Mouse (Mus musculus) heart, adult 9 months (tissue): ENCODE measurements around the gene Fmo5.

Experiments
- DNase-seq, 2 experiments: peaks; one replicate each; pipeline ENCODE4 v3.0.0; 2022; ENCODE audit warnings: low spot score in 2 of 2

The Fmo5 gene

DNA sequence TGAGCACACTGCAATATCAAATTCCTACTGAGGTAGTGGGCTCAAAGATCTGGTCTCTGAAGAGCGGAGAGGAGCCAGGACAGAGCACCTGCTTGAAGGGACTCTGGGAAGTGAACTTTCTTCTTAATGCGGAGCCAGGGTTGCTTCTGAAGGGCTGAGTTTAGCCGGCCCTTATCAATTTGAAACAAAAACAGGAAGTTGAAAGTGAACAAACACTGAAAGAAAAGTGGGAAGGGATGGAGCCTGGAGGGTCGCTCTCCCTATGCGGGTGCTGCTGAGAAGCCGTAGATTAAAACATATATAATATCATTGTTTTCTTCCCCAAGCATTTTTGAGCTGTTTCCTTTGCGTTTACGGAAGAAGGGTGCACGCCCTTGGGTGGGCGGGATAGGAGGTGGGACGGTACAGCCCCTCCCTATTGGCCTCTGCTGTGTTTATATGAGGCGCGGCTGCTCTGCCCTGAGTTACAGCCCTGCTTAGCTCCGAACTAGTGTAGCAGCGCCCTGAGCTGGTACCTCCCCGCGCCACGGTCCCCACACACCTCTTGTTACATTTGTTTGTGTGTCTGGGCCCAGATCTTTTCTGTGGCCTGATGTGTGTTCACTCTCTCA, at the start of gene Fmo5:
Gene Fmo5 (plus strand): TSS at position 414 of the 611 bp plus-strand sequence.
- DNase-seq = peak; percentile 81 to 85

DNA sequence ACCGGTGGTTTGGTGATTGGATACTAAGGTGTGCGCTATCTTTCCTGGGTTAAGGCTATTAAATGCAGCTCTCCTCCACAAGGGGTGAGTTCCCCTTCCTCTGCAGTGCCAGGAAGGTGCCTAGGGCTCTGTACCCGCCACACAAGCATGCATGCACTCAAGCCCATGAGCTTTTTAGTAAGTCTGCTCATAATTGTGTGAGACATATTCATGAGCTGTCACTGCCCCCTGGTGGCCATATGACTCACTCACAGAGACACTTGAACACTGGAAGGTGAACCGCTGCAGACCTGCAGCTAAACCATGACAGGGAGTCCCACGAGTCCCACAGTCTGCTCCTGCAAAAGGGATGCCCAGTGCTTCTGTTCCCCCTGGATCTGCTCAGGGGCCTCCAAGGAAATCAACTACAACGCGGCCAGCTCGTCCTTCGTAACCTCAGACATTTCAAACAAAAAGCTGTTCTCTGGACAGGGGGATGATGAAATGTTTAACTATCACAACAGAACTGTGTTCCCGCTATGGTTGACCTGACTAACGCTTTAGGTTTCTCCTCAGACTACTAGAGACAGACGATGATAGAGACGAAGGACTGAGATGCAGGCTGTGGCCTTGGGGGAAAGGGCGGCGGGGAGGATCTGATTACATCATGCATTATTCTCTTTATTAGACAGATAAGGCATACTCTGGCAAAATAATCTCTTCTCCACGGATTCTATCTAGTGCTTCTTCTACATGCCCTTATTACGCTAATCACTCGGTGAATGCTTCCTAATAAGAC, 43.0 kb upstream of the Fmo5 start:
- DNase-seq = peak; percentile 15 to 42

DNA sequence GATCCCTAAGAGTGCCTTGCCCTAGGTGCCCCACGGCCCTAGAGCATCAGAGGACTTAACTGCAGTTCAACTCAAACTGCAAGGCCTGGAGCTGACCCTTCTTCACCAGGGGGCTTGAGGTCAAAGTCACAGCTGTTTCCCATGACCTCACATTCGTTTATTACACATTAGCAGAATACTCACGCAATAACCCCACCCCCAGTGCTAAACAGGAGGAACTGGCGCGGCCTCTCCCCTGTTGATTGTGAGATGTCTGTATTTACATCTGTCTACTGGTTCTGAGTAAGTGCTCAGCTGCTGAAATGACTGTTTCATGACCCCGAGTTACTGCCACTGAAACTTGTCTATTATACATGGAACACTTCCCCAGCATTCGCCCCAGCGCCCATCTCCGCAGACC, 40.9 kb upstream of the Fmo5 start:
- no peak for DNase-seq

DNA sequence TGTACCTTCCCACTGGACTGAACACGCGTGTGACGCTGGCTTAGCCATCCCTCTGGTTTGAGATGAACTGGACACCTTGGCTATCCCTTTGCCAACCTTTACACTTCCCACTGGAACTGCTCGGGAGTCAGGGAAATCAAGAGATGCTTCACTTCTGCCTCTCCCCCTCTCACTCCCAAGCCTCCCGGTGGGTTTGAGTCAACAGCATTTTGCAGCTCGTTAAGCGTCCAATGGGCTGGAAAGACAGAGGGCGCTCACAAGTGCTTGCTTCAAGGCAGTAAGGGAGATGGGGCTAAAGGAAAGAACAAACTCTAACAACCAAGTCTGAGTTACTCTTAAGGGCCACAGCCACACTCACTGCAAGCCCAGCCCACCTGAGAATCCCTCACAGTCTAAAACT, 37.9 kb upstream of the Fmo5 start:
- no peak for DNase-seq

DNA sequence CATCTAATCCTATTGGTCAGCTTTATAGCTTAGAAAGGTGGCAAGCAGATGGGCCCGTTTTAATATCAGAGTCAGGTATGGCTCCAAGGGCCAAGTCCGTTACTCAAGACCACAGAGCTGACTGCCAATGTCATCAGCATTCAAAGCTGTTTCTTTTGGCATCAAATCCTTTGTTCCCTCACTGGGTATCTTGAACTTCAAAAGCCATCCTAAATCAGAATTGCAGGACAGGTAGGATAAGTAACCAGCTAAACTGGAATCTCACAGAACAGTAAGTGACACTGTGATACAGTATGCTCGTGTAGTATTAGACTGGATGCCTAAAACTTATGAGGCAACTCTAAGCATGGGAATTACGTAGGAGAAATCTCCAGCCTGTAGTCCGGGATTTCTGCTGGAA, 35.5 kb upstream of the Fmo5 start:
- DNase-seq = no peak

DNA sequence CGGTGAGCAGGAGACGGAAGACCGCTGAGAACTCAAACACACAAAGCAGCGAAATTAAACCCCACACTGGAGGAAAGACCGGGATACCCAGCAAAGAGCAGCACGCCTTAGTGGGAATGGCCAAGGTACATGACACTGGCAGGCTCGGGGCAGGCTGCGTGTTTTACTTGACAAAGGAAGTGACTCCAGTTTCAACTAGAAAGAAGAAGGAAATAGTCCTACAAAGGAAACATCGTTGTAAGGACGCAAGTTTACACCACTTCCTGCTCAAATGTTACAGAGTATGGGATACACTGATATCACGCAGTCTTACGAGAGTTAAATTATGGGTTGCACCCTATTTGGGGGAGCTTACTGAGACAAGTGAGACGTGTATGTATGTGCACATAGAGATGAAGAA, 34.5 kb upstream of the Fmo5 start:
- DNase-seq = no peak

DNA sequence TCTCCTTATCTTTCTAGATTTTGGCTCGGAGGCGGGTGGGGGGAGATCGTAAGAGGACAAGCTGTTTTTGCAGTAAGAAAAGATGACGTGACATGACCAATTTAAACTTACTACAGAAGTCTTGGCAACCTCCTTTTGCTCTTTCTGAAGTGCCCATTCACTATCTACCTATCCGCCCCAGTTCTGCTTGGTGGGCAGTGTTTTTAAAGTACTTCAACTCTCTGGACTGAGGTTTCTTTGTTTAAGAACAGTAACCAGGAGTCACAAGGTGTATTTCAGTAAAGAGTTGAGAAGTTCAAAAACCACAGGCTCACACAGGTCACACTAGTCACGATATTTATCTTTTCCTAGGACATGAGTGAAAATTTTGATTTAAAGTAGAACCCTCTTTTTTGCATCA, 33.5 kb upstream of the Fmo5 start:
- DNase-seq = no peak

DNA sequence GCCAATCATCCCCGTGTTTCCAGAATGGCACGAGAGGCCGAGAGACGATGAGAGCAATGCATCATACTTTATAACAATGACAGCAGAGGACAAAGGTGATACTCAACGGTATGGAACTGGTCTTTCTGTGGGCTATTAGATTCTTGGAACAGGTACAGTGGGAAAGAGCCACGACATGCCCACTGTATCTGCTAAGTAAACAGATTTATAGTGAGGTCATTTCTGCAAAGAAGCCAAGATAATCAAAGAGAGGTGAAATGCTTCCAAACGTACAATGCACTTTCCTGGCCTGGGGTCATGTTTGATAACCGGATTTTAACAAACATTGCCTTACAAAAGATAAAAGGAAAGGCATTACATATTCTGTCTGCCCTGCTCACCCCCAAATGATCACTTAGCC, 31.8 kb upstream of the Fmo5 start:
- no peak for DNase-seq

DNA sequence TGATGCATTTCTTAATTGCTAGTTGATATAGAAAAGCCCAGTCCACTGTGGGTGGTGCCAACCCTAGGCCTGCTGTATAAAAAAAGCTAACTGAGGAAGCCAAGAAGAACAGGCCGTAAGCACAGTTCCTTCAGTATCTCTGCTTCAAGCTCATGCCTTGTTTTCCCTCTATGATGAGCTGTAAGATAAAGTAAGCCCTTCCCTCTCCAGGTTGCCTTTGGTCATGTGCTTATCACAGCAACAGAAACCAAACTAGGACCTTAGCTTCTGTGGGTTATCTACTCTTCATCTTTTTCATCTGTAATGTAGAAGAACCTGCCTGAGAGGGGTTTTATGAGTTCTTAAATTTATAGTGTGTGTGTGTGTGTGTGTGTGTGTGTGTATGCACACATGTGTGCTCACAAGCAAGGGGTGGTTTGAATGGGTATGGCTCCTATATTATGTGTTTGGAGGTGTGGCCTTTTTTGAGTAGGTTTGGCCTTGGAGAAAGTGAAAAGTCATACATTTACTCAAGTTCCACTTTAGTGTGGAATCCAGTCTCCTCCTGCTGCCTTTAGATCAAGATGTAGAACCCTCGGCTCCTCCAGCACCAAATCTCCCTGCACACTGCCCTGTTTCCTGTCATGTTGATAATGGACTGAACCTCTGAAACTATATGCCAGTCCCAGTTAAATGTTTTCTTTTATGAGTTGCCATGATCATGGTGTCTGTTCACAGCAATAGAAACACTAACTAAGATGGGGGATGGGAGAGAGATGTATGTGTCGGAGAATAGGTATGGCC, 28.4 kb upstream of the Fmo5 start:
- DNase-seq = no peak

DNA sequence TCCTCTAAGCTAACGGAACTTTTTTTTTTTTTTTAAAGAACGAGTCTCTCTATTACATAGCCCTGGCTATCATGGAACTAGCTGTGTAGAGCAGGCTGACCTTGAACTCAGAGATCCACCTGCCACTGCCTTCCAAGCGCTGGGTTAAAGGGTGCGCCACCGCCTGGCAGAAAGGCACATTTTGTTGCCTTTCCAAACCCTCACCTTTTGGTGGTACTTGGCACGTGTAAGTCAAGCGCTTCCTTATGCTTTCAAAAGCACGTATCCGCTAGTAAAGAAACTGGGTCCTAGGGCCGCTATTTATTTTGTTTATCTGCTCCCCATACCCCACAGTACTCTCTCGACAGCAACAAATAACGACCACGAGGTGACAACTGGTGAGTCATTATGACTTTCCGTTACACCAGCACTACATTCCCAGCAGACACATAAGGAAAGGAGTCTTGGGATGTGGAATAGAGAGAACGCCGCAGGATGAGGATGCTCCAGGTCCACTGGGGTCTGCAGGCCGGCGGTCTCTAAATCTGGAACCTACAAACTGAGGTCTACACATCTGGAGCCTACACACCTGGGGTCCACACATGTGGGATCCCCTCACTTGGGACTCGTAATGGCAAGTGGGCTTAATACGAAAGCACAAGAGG, 19.3 kb upstream of the Fmo5 start:
- DNase-seq = peak in 1 of 2 experiments; percentile 24

DNA sequence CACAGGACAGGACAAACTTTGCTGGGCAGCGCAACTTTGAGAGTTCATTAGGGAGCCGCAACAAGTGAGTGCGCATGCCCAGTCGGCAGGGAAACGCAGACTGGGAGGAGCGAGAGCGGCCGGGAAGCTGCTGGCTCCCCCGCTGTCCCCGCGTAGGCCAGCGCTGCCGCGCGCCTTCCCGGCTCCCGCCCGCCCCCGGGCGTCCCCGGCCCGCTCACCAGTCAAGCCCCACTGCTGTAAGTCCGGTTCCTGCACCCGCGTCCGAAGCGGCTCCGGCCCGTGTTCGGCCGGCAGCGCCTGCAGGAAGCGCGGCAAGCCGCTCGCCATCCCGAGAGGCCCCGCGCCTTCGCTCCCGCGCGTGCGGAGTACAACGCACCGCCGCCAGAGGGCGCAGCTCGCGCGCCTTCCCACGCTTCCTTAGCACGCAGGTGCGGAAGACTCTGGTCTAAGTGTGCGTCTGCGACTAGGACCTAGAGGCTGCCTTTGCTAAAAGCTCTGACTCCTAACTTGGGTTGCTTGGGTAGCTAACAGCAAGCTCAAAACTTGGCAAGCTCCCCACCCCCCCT, 18.7 kb upstream of the Fmo5 start, which contains the start of gene Chd1l:
Gene Chd1l (minus strand): TSS at position 359 of the 566 bp plus-strand sequence.
- peak; percentile 89 to 92 for DNase-seq

DNA sequence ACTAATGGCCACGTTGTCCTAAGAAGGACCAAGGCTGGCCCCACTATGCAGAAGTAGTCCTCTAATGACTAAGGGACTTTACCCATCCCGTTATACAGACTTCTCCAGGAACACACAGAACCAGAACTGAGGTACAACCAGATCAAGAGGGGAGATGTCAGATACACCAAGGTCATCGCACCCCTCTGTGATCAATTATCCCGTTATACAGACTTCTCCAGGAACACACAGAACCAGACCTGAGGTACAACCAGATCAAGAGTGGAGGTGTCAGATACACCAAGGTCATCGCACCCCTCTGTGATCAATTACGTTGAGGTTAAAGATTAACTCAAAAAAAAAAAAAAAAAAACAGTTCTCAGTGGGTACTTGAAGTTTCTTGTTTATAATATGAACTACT, 17.6 kb upstream of the Fmo5 start:
- no peak for DNase-seq

DNA sequence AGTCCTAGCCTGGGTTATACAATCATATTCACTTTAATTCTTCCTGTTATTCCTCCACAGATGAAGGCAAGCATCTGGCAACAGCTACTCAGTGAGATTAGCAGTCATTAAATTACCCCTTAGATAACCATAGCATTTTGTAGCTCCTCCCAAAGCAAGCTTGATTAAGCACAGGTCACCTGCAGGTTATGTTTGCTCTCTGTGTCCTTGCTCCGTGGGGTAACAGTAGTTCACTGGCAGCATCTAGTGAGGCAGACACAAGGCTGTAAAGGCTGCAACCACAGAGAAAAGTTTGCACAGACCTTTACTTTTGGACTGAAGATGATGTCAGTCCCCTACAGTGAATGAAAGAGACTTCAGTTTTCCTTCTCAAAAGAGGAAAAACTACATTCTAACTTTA, 13.4 kb upstream of the Fmo5 start:
- no peak for DNase-seq

DNA sequence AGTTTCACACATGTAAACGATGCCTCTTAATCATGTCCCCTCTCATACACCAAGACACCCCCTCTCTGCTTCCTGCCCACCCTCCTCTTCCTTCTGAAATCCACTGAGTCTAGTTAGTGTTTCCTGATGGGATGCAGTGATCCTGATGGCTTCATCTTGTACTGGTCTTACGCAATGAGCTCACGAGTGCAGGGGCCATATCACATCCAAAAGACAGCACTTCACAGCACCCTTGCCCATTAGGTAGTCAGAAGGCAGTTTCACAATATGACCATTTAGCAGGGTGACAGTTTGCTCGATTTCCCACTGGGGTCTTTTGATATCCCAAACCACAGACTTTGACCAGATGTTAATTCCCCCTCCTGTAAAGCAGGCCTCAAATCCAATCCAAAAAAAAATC, 12.7 kb upstream of the Fmo5 start:
- no peak for DNase-seq

DNA sequence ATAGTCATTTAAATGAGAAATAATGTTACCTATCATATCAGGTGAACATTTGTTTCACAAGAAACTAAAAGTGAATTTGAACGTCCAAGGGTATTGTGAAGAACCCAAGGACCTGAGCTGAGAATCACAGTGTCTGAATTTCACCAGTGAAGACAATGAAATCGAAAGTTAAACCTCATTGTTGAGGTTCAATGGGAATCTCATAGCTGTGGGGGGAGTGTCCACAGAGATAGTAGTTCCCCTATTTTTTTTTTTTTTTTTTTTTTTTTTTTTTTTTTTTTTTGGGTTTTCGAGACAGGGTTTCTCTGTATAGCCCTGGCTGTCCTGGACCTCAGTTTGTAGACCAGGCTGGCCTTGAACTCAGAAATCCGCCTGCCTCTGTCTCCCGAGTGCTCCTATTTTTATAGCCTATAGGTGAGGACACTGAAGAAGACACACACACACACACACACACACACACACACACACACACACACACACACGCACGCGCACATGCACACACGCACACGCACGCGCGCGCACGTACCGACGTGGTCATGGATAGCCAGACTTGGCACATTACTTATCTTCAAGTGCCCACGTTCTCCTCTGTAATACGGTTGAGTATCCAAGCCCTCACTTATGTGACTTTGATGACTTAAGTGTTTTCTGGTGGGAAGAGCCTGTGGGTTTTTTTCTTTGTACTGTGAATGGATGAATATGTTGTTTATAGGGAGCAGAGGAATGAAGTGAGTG, 11.3 kb upstream of the Fmo5 start:
- no peak for DNase-seq

DNA sequence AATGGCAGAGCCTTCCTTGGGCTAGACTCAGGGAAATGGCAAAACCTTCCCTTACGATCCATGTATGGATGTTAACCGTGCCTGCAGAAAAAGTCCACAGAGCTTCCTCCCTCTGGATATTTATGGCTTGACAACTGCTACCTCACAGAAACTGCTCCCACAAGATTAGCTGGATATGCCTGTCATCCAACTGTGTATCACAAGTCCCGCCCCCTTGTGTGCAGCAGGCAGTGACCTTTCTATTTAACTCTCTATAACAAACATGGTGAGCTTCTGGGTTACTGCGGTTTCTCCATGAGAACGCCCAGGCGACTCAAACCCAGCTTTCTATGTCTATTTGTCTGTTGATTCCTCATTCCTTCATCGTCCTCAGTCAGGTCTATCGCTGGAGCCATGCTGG, 10.7 kb upstream of the Fmo5 start:
- DNase-seq = no peak

DNA sequence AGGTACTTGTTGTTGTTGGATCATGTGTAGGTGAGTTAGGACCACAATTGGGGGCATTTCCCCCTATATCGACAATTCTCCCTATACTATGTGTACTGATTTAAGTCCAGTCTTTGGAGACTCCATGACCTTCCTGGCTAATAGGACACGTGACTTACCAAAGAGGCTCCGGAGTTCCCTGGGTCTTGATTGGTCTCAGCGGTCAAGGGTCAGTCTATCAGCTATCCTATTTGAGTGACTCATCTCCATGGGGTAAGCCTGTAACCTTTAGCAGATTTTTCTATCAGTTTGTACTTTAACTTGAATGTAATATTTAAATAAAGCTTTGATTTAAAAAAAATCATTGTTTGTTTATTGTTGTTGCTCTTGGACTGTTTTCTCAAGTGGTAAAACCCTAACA, 7.9 kb upstream of the Fmo5 start:
- no peak for DNase-seq

DNA sequence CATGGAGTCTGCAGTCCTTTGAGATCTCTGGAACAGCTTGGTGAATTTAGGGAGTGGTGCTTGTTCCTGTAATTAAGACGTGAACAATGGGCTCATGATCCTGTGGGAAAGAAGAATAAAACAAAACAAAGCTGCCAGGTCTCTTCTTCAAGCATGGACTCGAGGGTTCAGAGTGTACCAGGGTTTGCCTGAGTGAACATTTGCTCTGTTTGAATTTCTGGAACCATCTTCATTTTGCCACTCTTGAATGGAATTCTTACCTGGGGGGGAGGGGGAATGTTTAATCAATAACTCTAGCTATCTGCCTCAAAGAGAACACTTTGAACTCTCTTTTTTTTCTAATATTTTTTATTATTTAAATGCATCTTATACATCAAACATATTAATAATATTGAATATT, 4.0 kb upstream of the Fmo5 start:
- DNase-seq = no peak

DNA sequence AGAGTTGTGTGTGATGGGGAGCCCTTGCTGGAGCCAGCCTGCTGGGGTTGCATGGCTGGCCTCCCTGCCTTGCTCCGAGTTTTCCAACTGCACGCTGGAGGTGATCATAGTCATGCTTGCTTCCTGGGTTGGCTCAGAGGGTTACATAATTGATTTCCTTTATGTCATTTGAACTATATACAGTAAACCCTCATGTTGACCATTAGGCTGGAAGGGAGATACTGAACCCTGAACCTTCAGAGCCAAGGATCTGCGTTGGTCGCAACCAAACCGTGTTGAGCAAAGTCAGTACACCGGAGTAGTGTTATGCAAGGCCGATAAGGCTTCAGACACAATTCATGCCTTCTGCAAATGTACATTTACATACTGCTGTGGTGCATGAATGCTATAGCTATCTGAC, 711 bp upstream of the Fmo5 start:
- no peak for DNase-seq

DNA sequence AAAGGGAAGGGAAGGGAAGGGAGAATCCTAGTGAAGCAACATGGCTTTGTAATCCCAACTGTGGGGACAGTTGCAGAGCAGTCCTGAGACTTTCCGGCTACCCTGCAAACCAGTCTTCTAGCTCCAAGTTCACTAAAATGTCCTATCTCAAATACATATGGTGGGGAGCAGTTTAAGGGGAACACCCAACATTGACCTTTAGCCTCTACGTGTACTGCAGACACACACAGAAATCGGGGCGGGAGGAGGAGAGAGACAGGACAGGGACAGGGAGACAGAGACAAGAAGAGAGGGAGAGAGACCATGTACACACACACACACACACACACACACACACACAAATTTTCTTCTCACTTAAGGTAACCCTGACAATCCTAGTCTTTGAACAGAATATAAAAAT, 1.3 kb downstream of the Fmo5 start:
- DNase-seq = no peak

DNA sequence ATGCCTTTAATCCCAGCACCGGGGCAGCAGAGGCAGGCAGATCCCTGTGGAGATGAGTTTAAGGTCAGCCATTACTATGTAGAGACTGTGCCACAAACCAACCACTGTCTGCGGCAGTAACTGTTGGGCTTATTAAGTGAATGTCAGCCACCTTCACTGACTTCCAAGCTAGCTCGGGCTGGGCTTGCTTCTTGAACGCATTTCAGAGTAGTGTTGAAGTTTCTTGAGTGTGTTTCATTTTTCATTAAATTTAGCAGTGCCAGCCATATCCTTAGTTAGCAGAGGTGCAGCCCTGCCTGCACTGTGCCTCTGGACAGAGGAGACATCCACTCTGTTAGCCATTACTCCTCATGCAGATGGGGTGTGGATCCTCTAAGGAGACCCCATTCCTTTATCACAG, 2.1 kb downstream of the Fmo5 start:
- no peak for DNase-seq
